Mouse (Mus musculus) testis, postnatal 10 days (tissue): Measurements from ENCODE around the gene Pcsk6.
A peak's percentile ranks its signal among the peaks of the same experiment; 100 is the strongest.
"Not testable (repeated sequence)": the region's sequence is repeated elsewhere in the genome, so short reads cannot be mapped to it uniquely, and the experiment has no call there.

Experiments used
- DNase-seq: peaks from one replicate; pipeline ENCODE4 v3.0.0; 2021; ENCODE audit warnings: low spot score

The Pcsk6 gene

DNA sequence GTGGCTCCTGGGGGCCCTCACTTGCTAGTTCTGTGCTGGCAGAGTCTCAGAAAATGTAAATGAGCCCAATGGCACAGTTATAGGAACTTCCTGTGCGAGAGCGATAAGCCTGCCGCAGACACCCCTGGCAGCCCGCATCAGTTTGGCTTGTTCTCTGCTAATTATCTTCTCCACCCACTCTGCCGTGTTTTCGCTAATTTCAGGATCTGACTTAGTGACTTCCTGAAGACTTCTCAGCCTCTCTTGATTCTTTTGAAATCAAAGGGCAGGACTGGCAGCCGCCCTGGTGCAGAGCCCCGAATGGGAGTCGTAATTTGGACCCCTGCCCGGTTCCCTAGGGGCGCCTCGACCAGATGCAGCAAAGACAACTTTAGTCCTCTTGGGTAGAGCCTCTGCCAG lies 19.8 kb downstream of the Pcsk6 start:
- peak; percentile 60 for DNase-seq

DNA sequence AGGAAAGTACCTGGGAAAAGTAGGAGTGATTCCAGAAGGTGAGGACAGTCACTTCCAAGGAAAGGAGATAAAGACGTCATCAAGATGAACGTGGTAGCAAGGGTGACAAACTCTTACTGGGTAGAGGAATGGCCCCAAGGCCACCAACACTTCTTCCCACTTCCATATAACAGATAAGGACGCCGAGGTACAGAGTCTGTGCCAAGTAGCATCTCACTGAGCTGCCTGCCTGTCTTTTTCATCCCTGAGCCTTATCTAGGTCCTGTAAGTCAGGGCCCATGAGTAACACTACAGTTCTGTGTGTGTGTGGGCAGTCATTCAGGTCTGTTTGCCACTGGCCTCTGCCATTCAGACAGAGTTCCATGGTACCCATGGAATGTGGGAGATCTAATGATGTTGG lies 23.4 kb downstream of the Pcsk6 start:
- no peak for DNase-seq

DNA sequence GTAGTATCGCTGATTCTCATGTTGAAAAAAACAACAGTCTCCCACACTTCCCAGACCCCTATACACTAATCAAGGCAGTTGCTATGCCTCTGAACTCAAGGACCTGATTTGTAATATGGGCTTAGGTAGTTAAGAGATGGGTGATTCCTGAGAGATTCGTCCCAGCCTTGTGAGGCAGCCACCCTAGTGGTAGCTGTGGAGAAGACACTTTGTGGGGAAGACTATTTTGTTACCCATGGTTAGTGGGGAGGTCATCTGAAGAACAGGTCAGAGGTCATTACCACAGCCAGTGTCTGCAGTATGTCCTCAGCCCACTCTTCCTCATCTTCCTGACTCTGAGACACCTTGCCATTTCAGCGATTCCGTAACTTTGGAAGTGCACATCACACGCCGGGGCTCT lies 24.3 kb downstream of the Pcsk6 start:
- no peak for DNase-seq

DNA sequence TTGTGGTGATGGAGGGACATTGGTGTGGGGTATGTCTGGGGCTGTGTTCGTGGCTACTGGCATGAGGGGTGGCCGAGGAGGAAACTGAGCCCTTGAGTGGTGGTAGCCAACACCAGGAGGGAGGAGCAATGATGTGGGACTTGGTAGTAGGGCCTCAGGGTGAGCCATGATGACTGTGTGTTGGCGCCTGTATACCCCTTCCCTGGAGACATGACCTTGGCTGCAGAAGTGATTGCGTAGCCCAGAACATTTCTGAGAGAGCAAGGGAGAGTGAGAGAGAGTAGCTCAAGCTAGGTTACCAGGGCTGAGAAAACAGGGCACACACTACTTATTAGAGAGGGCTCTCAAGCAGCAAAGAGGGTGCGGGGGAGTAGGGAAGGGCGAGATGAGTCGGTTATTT lies 30.3 kb downstream of the Pcsk6 start:
- DNase-seq: no peak

DNA sequence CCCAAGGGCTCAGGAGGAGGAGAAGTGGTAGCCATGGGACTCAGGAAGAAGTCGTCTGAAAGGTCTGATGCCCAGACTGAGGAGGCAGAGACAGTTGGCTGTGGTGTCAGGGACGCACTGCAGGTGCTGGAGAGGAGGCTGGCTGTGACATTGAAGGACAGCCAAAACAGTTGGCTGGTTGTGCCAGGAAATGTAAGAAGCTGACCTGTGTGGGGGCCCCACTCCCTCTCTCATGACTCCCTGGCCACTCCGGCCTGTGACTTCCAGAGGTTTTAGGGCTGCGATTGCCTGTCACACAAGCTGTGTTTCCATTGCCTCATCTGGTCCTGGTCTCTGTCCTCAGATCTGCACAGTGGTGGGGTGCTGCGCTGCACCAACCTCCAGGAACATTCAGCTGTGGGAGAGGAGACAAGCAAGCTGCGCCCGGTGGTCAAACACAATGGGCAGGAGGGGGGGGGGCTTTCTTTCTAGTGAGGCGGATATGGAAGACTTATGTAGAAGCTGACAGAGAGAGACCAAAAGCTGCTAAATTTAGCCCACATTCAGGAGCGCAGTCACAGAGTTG lies 30.8 kb downstream of the Pcsk6 start:
- no peak for DNase-seq

DNA sequence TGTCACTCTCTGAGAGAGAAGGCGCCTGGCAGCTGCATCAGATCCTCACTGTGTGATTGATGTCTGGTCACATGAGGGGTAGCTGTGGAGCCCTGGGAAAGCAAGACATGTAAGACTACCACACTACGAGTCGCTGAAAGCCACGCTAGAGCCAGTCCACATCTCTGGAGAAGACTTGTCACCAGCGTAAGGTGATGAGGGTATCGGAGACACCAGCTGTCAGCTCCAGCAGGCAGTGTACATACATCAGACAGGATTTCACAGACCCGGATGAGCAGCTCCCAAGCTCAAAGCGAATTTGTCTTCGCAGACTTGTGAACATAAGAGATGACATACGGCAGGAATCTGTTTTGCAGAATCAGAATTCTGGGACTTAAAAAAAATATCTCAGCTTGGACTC lies 32.0 kb downstream of the Pcsk6 start:
- no peak for DNase-seq

DNA sequence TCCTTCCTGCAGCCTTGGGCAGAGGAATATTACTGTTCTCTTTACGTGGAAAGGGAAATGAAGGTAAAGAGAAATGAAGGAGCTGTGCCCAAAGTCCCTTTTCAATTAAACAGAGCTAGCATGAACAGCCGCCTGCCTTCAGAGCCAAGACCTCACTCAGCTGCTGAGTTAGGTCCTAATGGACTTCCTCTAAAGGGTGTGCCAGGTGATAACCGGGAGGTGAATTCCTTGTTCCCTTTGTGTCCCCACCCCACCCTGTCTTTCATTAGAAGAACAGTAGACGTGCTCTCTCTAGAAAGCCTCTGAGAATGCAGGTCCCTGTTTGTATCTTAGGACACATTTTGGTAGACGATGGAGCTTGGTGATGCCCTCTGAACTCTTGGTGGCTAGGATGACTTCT lies 33.7 kb downstream of the Pcsk6 start:
- DNase-seq: no peak

DNA sequence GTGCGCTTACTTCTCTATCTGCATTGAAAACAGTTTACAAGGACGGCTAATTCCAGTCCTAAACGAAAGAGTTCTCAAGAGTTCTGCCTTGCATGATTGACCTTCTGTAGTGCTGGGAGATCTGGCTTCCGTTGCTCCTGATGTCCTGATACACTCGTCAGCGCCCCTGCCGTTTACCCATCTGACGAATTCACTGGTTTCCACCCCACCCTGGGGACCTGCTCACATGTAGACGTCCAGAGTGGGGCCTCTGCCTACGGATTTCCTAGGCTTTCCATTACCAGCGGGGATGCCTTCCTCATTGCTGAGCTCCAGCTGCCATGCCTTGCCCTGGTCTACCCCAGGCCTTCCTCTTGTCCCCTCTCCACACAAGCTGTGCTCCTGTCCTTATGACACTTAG lies 39.7 kb downstream of the Pcsk6 start:
- DNase-seq: no peak

DNA sequence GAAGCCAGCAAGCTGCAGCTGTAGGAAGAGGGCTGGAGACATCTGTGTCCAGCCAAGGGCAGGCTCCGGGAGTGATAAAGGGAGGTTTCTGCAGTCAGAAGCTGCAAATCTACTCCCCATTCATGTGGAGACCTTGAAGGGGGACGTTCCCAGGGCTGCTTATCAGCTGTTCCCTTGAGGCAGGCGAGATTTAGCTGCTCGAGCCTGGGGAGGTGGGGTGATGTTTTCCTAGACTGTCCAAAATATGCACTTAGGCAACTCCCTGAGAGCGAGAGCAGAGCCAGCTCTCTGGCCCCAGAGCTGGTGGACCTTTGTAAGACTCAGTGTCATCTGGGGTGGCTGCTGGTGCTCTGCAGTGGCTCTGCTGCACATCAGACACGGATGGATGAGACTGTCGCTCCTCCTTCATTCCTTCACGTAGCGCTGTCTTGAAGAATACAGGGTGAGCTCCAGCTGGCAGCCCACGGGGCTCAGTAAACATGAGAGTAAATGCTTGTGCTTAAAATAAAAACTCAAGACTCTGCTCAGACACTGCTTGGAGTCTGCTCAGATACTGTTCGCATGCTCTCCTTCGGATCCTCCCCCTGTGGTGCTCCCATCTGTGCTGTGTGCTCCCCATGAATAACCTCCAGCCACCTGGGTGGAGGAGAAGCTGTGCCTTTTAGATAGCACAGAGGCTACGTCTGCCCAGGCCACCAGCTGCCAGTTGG lies 41.1 kb downstream of the Pcsk6 start:
- DNase-seq: peak; percentile 71

DNA sequence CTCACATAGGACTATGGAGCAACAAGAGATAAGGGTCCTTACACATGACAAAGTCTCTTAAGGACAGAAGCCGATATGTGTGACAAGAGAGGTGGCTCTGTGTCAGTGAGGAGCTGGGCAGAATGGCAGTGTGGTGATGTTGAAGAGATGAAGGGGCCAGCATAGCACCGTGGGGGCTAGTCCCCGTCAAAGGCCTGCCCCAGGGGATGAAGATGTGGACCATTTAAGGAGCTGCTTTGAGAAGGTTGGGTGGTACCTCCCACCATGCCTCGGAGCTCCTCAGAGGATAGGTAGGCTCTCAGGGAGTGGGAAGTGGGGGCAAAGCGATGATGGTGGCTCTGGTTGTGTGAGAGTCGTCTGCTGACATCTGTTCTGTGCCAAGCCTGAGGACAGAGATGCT lies 41.9 kb downstream of the Pcsk6 start:
- DNase-seq: no peak

DNA sequence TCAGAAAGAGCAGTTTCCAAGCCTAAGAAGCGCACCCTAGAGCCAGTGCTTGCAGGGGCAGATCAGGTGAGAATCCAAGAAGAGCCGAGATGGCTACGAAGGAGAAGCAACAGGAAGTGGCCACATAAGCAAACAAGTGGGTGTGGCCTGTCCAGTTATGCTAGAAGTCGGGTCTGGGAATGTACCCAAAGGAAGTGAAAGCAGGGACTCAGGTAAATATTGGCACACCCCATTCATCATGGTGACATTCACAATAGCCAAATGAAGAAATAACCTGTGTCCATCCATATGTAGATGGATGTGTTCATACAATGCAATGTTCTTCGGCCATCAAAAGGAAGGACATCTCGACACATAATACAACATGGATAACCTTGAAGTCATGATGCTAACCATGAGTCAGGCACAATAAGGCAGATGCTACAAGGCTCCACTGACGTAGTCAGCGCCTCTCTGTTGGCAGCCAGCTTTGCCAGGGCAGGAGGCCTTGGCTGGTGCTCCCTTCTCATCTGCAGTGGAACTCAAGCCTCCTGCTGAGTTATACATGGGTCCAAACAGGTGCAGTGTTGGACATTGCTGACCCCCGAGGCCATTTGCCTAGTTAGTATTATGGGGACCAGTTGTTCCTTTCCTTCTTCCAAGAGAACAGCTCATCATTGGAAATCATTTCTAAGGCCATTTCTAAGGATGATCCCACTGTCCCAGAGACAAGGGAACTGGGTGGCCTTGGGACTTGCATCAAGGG lies 45.2 kb downstream of the Pcsk6 start:
- DNase-seq: no peak

DNA sequence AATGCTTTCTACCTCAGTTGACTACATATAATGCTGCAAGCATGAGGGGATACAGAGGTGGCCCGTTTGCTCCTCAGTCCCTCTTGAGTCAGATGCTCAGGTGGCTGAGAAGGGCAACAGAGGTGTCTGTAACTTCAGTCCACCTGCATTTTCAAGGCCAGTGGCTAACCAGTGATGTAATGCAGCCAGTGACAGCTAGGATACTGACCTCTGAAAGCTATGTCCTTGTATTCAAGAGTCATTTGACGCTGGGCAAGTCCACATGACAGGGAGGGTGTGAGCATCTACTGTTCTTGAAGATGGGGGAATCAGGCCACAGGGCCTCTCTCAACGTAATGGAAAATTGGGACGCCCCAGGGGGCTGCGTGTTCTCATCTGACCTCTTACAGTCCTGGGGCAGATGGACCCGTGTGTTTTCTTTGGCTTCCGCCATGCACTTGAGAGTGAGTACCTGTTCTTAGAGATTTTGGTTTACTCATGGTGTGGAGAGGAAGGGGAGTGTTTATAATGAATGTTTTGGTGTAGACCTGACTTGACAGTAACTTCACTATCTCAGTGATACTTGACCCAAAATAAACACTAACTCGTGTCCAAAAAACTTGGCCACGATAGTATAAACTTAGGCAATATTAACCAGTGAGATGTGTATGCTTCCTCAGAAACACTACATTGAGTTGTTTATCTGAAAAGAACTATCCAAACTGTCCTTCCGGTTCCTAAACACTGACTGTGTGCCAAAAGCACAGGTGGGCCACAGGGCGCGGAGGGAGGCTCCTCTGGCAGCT lies 48.0 kb downstream of the Pcsk6 start:
- DNase-seq: no peak

DNA sequence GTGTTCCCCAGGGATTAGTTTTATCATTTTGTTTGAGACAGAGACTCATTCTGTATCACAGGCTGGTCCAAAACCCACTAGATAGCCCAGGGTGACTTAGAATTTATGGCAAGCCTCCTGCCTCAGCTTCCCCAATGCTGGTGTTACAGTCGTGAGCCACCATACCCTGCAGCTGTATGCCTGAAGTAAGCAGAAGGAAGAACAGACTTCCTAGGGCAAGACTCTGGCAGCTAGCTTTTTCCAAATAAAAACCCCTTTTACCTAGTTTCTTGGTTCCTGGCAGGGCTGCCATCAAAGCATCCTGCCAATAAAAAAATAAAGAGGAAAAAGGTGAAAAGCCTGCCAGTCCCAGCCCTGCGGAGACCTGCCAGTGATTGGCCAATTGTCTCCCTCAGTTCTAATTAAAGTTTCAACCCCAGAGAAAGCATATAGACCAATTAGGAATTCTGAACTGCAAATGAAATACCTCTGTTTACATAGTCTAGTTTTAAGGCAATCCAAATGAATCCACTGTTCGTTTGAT lies 51.6 kb downstream of the Pcsk6 start:
- DNase-seq: no peak

DNA sequence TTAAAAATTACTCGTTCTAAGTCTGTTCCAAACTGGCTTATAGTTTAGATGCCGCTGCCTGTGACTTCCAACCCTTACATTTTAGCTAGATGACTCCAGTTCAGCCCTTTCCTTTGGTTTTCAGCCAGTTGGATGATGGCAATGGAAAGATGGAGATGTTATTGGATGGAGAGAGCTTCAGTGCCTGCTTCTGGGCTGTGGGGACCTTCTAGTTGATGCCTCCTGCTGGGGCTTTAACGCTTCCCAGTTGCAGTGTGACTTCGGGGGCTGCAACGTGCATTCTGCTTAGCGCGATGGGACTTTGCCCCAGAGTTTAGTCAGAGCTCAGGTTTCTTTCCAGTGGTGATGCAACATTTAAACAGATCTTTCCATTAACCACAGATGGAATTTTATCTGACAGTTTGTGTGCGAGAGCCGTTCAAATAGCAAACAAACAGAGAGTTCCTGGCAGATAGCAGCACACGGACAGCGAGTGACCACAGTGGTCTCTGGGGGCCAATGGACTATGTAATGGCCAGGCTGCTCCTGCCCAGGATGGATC lies 53.3 kb downstream of the Pcsk6 start:
- no peak for DNase-seq

DNA sequence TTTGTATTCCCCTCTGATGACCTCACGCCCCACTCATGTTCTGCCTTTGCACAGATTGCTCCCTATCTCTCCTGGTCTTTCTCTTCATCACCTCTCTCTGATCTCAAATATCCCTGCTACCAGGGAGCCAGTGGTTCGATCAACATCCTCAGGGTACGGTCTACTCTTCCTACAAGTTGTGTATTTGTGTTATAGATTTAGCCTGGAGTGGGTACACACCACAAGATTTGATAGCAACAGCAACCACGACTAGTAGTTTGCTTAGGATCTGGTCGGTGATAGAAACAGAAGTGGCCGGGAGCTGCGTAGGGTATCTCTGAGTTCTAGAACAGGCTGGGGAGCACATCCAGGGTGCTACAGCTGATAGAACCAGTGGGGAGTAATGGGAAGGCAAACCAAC lies 54.3 kb downstream of the Pcsk6 start:
- DNase-seq: no peak

DNA sequence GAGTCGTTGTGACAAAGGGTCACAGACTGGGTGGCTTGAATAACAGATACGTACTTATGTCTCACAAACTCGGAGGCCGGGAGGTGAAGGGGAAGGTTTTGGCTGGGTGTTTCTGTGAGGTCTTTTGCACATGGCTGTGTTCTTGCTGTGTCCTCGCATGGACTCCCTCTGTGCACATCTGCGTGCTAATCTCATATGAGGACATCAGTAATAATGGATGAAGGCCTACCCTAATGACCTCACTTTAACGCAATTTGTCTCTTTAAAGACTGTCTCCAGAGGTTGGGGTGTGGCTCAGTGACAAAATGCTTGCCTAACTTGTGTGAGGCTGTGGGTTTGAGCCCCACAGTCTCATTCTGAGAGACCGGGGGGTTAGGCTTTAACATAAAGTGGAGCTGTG lies 55.0 kb downstream of the Pcsk6 start:
- DNase-seq: no peak

DNA sequence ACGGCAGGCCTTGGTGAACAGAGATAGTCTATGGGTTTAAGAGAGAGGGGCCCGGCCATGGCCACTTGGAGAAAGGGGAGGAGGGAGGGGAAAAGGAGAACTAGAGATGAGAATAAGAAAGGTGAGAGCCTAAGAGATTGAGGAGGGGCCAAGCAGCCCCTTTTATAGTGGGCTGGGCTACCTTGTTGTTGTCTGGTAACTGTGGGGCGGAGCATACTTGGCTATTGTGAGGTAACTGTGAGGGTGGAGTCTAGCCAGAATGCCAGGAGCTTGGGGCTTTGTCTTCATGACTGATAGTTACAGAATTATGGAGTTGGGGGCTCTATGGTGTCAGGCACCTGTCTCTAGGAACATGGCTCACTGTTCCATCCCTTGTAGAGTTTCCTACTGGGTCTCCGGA lies 56.9 kb downstream of the Pcsk6 start:
- DNase-seq: no peak

DNA sequence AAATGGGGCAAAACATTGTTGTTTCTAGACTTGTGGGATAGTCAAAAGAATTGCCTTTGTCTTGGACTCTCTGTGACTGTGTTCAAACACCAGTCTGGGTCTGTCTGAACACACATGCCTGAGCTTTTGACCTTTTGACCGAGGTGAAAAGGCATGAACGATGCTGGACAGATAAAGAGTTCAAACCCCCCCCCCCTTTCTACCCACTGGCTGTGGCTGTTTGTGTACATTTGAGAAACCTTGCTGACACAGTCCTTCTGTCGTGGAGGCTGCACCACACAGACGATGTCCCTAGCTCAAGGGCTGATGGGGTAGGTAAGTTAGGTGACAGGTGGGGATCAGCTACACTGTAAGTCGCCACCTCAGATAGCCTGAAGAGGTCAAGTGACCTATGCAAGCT lies 67.9 kb downstream of the Pcsk6 start:
- DNase-seq: no peak

DNA sequence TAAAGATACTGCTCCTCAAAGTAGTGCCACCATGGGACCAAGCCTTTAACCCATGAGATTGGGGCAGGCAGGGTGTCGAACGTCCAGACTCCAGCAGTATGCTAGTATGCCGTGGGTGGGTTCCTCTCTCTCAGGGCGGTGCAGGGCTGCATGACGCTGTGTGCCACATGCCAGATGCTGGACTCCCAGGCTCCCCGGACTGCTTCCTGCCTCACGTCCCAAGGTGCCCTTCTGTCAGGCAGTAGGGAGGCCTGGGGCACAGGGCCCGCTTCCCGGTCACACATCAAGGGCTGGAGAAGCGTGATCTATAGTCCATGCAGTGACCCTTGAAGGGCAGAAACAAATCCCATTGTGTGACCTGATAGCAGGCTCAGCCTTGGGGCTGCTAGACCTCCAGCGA lies 68.9 kb downstream of the Pcsk6 start:
- no peak for DNase-seq

DNA sequence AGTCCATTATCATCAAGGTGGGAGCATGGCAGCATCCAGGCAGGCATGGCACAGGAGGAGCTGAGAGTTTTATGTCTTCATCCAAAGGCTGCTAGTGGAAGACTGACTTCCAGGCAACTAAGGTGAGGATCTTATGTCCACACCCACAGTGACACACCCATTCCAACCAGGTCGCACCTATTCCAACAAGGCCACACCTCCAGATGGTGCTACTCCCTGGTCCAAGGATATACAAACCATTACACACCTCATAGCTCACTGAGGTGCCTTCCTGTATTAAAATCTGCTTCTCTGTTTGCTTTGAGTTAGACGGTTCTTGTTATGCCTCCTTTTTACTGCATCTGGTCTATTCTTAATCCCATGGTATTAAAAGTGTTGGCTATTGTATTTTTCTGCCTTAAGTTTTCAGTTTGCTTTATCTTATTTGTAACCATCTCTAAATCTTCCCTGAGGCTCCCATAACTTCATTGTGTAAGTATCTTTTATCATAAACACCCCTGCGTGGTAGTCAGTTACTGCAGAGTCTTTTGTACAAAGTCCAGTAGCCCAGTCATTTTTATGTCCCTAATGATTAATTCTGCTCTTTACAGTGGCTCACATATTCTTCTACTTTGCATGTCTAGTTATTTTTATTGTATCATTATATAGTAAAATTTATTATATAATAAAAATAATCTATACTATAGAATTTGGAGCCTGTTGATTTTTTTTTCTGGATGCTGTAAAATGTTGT lies 72.9 kb downstream of the Pcsk6 start:
- not testable (repeated sequence) for DNase-seq

DNA sequence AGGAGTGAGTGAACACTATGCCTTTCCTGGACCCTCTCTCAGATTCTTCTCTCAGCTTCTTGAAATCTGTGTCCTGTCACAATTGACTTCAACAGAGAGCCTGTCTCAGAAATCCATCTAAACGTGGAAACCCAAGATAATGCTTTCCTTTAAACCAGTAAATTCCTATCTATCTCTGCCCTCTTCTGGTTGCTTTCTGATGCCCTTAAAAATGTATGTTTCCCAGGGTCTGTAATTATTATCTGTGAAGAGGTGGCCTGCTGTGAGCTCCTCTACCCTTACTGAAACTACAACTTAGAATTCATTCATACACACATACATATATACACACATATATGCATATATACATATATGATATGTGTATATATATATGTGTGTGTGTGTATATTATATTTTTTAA lies 73.7 kb downstream of the Pcsk6 start:
- DNase-seq: no peak

DNA sequence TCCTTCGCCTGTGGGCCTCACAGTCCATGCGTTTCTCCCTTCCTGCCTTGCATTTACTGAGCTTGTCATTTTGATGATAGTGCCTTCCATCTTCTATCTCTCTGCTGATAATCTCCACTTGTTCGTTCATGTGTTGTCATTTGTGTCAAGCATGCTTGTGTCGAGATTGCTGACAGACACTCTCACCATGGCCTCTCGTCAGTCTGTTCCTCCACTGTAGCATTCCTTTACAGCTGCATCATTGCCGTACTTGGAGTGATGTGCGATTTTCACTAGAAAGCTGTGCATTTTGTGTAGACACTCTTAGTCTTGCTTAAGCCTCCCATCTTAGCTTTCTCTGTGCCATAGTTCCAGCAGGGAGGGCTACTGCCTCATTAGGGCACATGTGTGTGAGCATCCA lies 79.5 kb downstream of the Pcsk6 start:
- no peak for DNase-seq
